Mouse (Mus musculus) E14TG2a.4 (cell line): Measurements from ENCODE around the gene Dcun1d5.
A peak's percentile ranks its signal among the peaks of the same experiment; 100 is the strongest.
"Not testable (repeated sequence)": the region's sequence is repeated elsewhere in the genome, so short reads cannot be mapped to it uniquely, and the experiment has no call there.

ENCODE experiments used
- H3K27me3 ChIP-seq: 2 replicates; pipeline ENCODE4 v1.6.1; 2014; ENCODE audit warnings: low read length, control low read depth; ENCODE audit not compliant: insufficient read depth
- H3K36me3 ChIP-seq: 2 replicates; pipeline ENCODE4 v1.6.1; 2014; ENCODE audit warnings: low read length, control low read depth; ENCODE audit not compliant: insufficient read depth
- H3K4me1 ChIP-seq: replicated peaks from 2 replicates; pipeline ENCODE4 v1.6.1; 2014; ENCODE audit warnings: low read depth, low read length, control low read depth
- H3K4me3 ChIP-seq: replicated peaks from 2 replicates; pipeline ENCODE4 v1.5.1; 2014; ENCODE audit warnings: mild to moderate bottlenecking, low read length
- H3K9me3 ChIP-seq: 2 replicates; pipeline ENCODE4 v1.6.1; 2014; ENCODE audit warnings: low read length, control low read depth
- CTCF ChIP-seq: conservative IDR thresholded peaks from 2 replicates; pipeline ENCODE4 v1.5.1; 2014; ENCODE audit warnings: low read length
- NANOG ChIP-seq: IDR thresholded peaks from 2 replicates; pipeline ENCODE4 v1.6.1; 2014; ENCODE audit warnings: borderline replicate concordance, low read length, mixed read lengths
- POU5F1 ChIP-seq: IDR thresholded peaks from 2 replicates; pipeline ENCODE4 v1.6.1; 2014; ENCODE audit warnings: low read length, borderline replicate concordance

Gene Dcun1d5

GRCm38 (mm10) chr9:7184897-7185291 is 574 bp downstream of the Dcun1d5 start:
- Histone ChIP-seq H3K27me3 (no peaks in the 10 kb centered on the region), H3K36me3 (peaks cover 35% of the 10 kb centered on the region), H3K9me3 (no peaks in the 10 kb centered on the region), H3K4me1 (peaks cover 26% of the 10 kb centered on the region), H3K4me3 (peak overlapping the region; percentile 95)
- TF ChIP-seq POU5F1, result no peak
- TF ChIP-seq NANOG, result no peak

- H3K4me3 ChIP-seq, H3K9me3 ChIP-seq, H3K27me3 ChIP-seq, H3K4me1 ChIP-seq: not testable (repeated sequence)
- H3K36me3 ChIP-seq, result peaks cover 23% of the 10 kb centered on the region
These were observed 6.4 kb downstream of the Dcun1d5 start for GRCm38 (mm10) chr9:7190694-7191093.

GRCm38 (mm10) chr9:7216240-7216639 is 31.9 kb downstream of the Dcun1d5 start:
- no peak overlapping the region for H3K4me3 ChIP-seq
- H3K9me3 ChIP-seq, result no peaks in the 10 kb centered on the region
- H3K36me3 ChIP-seq, result peaks cover 16% of the 10 kb centered on the region
- H3K27me3 ChIP-seq, result no peaks in the 10 kb centered on the region
- no peaks in the 10 kb centered on the region for H3K4me1 ChIP-seq
- TF ChIP-seq CTCF (peak; percentile 57), POU5F1 (no peak), NANOG (no peak)

- H3K36me3 ChIP-seq, result peaks cover 11% of the 10 kb centered on the region
- no peaks in the 10 kb centered on the region for H3K9me3 ChIP-seq
- no peak for TF ChIP-seq NANOG
- TF ChIP-seq POU5F1, result no peak
- no peak for TF ChIP-seq CTCF
- no peak overlapping the region for H3K4me3 ChIP-seq
- no peaks in the 10 kb centered on the region for H3K27me3 ChIP-seq
- H3K4me1 ChIP-seq, result no peaks in the 10 kb centered on the region
These were observed 36.7 kb downstream of the Dcun1d5 start for GRCm38 (mm10) chr9:7221024-7221423.

- H3K4me1 ChIP-seq, result no peaks in the 10 kb centered on the region
- H3K4me3 ChIP-seq, result no peak overlapping the region
- no peaks in the 10 kb centered on the region for H3K27me3 ChIP-seq
These were observed 37.1 kb downstream of the Dcun1d5 start for GRCm38 (mm10) chr9:7221460-7221859.

GRCm38 (mm10) chr9:7238619-7239018 is 54.3 kb downstream of the Dcun1d5 start:
- Histone ChIP-seq H3K27me3 (no peaks in the 10 kb centered on the region), H3K36me3 (no peaks in the 10 kb centered on the region), H3K9me3 (no peaks in the 10 kb centered on the region), H3K4me1 (no peaks in the 10 kb centered on the region), H3K4me3 (no peak overlapping the region)
- TF ChIP-seq NANOG (no peak), POU5F1 (no peak), CTCF (no peak)

More at GRCm38 (mm10) chr9:7221460-7221859, 37.1 kb downstream of the Dcun1d5 start:
- no peak for TF ChIP-seq POU5F1
- TF ChIP-seq NANOG, result no peak
- no peak for TF ChIP-seq CTCF
- H3K9me3 ChIP-seq, result no peaks in the 10 kb centered on the region
- peaks cover 11% of the 10 kb centered on the region for H3K36me3 ChIP-seq

GRCm38 (mm10) chr9:7239967-7240366 is 55.6 kb downstream of the Dcun1d5 start:
- Histone ChIP-seq H3K36me3 (no peaks in the 10 kb centered on the region), H3K27me3 (no peaks in the 10 kb centered on the region), H3K9me3 (no peaks in the 10 kb centered on the region), H3K4me1 (no peaks in the 10 kb centered on the region), H3K4me3 (no peak overlapping the region)
- TF ChIP-seq CTCF (no peak), NANOG (no peak)

GRCm38 (mm10) chr9:7252797-7253654 is 68.7 kb downstream of the Dcun1d5 start:
- TF ChIP-seq POU5F1, result no peak
- TF ChIP-seq NANOG, result no peak
- TF ChIP-seq CTCF, result no peak
- H3K4me3 ChIP-seq, result no peak overlapping the region
- H3K36me3 ChIP-seq, result no peaks in the 10 kb centered on the region
- no peaks in the 10 kb centered on the region for H3K27me3 ChIP-seq
- no peaks in the 10 kb centered on the region for H3K9me3 ChIP-seq
- no peaks in the 10 kb centered on the region; the same call in 1 of the 2 replicates for H3K4me1 ChIP-seq
